ENCODE assay signal across 8 mouse cellular contexts in the genomic region with DNA sequence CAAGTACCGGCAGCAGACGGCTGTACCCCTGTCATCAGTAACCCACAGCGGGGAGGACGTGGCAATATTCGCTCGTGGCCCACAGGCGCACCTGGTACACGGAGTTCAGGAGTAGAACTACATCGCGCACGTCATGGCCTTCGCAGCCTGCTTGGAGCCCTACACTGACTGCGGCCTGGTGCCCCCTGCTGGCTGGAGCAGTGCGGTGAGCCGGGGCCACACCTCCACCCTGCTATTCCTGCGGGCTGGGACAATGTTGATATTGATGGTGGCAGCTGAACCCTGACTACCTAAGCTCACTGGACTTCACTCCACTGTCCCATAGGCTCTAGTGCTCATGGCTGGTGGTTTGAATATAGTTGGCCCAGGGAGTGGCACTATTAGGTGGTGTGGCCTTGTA. TPM values are rescaled to one million over a fixed set of nuclear protein-coding genes. Genes with fewer than 3 reads are reported as not detected.
DNase-seq lines count a peak whose midpoint lies in the region; ATAC-seq and TF ChIP-seq lines count a peak whose summit lies in the region.
"Had no signal": no experiment of that assay in that cellular context is flagged by ENCODE, and none has a peak within 500 bp of the region (broad histone marks: within the 10 kb centered on the region; RNA-seq: fewer than 3 reads in every experiment).

No protein-coding gene starts in this region.

- WGBS in midbrain, embryonic 10.5 days = 52% methylated on average over 16 of the region's 16 CpGs
- 49% methylated on average over 16 of the region's 16 CpGs for WGBS in midbrain, embryonic 16.5 days
- 51% methylated on average over 16 of the region's 16 CpGs for WGBS in stomach, postnatal 0 days

- no peak overlapping the region for H3K27ac ChIP-seq in midbrain, embryonic 10.5 days (replicated peaks)
- no peak overlapping the region for H3K27ac ChIP-seq in midbrain, embryonic 16.5 days (ENCODE audit: low read length)
- no peak overlapping the region for H3K27ac ChIP-seq in embryonic fibroblast, embryonic 13.5 days (ENCODE audit: insufficient read depth, low read length)
- H3K27ac ChIP-seq in stomach, postnatal 0 days (replicated peaks) = no peak overlapping the region

- no peak overlapping the region for H3K4me2 ChIP-seq in midbrain, embryonic 16.5 days (ENCODE audit: low read length)
- H3K4me2 ChIP-seq in stomach, postnatal 0 days (replicated peaks; ENCODE audit: low read depth) = no peak overlapping the region

- no peak for TF ChIP-seq EP300 in stomach, postnatal 0 days (optimal IDR thresholded peaks at IDR 0.05)

- H3K4me3 ChIP-seq in midbrain, embryonic 10.5 days = no peak overlapping the region
- no peak overlapping the region for H3K4me3 ChIP-seq in midbrain, embryonic 16.5 days (ENCODE audit: low read depth, low read length)
- H3K4me3 ChIP-seq in embryonic fibroblast, embryonic 13.5 days (ENCODE audit: insufficient read depth, low read length) = no peak overlapping the region
- no peak overlapping the region for H3K4me3 ChIP-seq in stomach, postnatal 0 days (ENCODE audit: low read depth, low read length)
- H3K4me3 ChIP-seq: myocyte had no signal

- no peaks in the 10 kb centered on the region for H3K27me3 ChIP-seq in midbrain, embryonic 10.5 days (ENCODE audit: low read depth, poor library complexity, severe bottlenecking)
- H3K27me3 ChIP-seq in midbrain, embryonic 16.5 days (ENCODE audit: control insufficient read depth, insufficient read depth, low read depth, low read length) = no peaks in the 10 kb centered on the region
- H3K27me3 ChIP-seq in stomach, postnatal 0 days (ENCODE audit: control insufficient read depth, insufficient read depth, low read length) = no peaks in the 10 kb centered on the region

- peak; percentile 45; the same call in 1 of the 2 replicates for TF ChIP-seq CTCF in embryonic fibroblast, embryonic 13.5 days (IDR thresholded peaks at IDR 0.05; ENCODE audit: borderline replicate concordance, insufficient read depth, low read length)
- peak; percentile 74 for TF ChIP-seq CTCF in stomach, postnatal 0 days (IDR thresholded peaks at IDR 0.05; ENCODE audit: low read depth)

- H3K9me3 ChIP-seq in midbrain, embryonic 10.5 days (replicated peaks) = no peaks in the 10 kb centered on the region
- H3K9me3 ChIP-seq in midbrain, embryonic 16.5 days (replicated peaks; ENCODE audit: control insufficient read depth, low read length, poor library complexity, severe bottlenecking) = no peaks in the 10 kb centered on the region
- no peaks in the 10 kb centered on the region for H3K9me3 ChIP-seq in stomach, postnatal 0 days (ENCODE audit: control insufficient read depth, low read length)

- H3K36me3 ChIP-seq in midbrain, embryonic 10.5 days = no peaks in the 10 kb centered on the region
- H3K36me3 ChIP-seq in midbrain, embryonic 16.5 days (ENCODE audit: control insufficient read depth, insufficient read depth, low read length) = no peaks in the 10 kb centered on the region
- no peaks in the 10 kb centered on the region for H3K36me3 ChIP-seq in stomach, postnatal 0 days (ENCODE audit: control insufficient read depth, insufficient read depth, low read length)

- peaks cover 7% of the 10 kb centered on the region for H3K4me1 ChIP-seq in midbrain, embryonic 10.5 days
- no peaks in the 10 kb centered on the region for H3K4me1 ChIP-seq in midbrain, embryonic 16.5 days (ENCODE audit: control insufficient read depth, insufficient read depth, low read length)
- no peaks in the 10 kb centered on the region for H3K4me1 ChIP-seq in embryonic fibroblast, embryonic 13.5 days (ENCODE audit: control insufficient read depth, insufficient read depth, low read length)
- H3K4me1 ChIP-seq in stomach, postnatal 0 days (replicated peaks; ENCODE audit: control insufficient read depth, insufficient read depth) = no peaks in the 10 kb centered on the region

- ATAC-seq in midbrain, embryonic 16.5 days = no peak
- ATAC-seq in stomach, postnatal 0 days (ENCODE audit: low FRiP score, low TSS enrichment) = peak; percentile 68

- TF ChIP-seq POLR2A in embryonic fibroblast, embryonic 13.5 days (IDR thresholded peaks at IDR 0.05; ENCODE audit: low read depth, low read length) = no peak

- no peak overlapping the region for H3K9ac ChIP-seq in midbrain, embryonic 16.5 days (ENCODE audit: low read depth, low read length)
- H3K9ac ChIP-seq in stomach, postnatal 0 days (ENCODE audit: low read length) = no peak overlapping the region

- peak; percentile 34 for DNase-seq in midbrain, embryonic 10.5 days (ENCODE audit: low spot score)
- DNase-seq in ZHBTc4 (ENCODE audit: low read depth, low spot score) = peak; percentile 79
- DNase-seq in lung, adult 18-20 months = peak; percentile 9 to 29
- DNase-seq in stomach, postnatal 0 days (ENCODE audit: low spot score) = peak; percentile 66
- no peak for DNase-seq in right cerebral cortex, postnatal 25 days

RNA-seq across cellular contexts. Expression of a gene that starts 19.0 kb away (rescaled TPM):
- polyA plus RNA-seq in midbrain, embryonic 10.5 days (2016; fragmentation: Nextera tagmentation; extraction: Ambion mirVana) = not detected in 2 replicates
- not detected in 2 replicates for polyA plus RNA-seq in midbrain, embryonic 16.5 days (2015; fragmentation: Nextera tagmentation; extraction: Ambion mirVana)
- polyA plus RNA-seq in embryonic fibroblast, embryonic 13.5 days (2011; ENCODE audit: insufficient read length, low read depth, missing spikeins) = not detected in 2 replicates
- polyA plus RNA-seq in stomach, postnatal 0 days (2015; fragmentation: Nextera tagmentation; extraction: Ambion mirVana) = not detected in 2 replicates
- polyA plus RNA-seq: myocyte had no signal

RNA-seq across cellular contexts. Expression of a gene that starts 30.7 kb away (rescaled TPM):
- polyA plus RNA-seq in midbrain, embryonic 10.5 days (2016; fragmentation: Nextera tagmentation; extraction: Ambion mirVana) = not detected in 2 replicates
- not detected in 2 replicates for polyA plus RNA-seq in midbrain, embryonic 16.5 days (2015; fragmentation: Nextera tagmentation; extraction: Ambion mirVana)
- not detected in 2 replicates for polyA plus RNA-seq in embryonic fibroblast, embryonic 13.5 days (2011; ENCODE audit: insufficient read length, low read depth, missing spikeins)
- polyA plus RNA-seq in stomach, postnatal 0 days (2015; fragmentation: Nextera tagmentation; extraction: Ambion mirVana) = 5.7 and 11.4 TPM in 2 replicates

RNA-seq across cellular contexts. Expression of a gene that starts 54.1 kb away (rescaled TPM):
- polyA plus RNA-seq in midbrain, embryonic 10.5 days (2016; fragmentation: Nextera tagmentation; extraction: Ambion mirVana) = not detected in 2 replicates
- polyA plus RNA-seq in midbrain, embryonic 16.5 days (2015; fragmentation: Nextera tagmentation; extraction: Ambion mirVana) = not detected in 2 replicates
- not detected in 2 replicates for polyA plus RNA-seq in embryonic fibroblast, embryonic 13.5 days (2011; ENCODE audit: insufficient read length, low read depth, missing spikeins)
- polyA plus RNA-seq in stomach, postnatal 0 days (2015; fragmentation: Nextera tagmentation; extraction: Ambion mirVana) = 0.38 TPM in 1 of 2 replicates, not detected in the other
